Mouse (Mus musculus): ENCODE measurements around the gene Tmem218. TPM values are rescaled to one million over a fixed set of nuclear protein-coding genes. Genes with fewer than 3 reads are reported as not detected.

The Tmem218 gene
- polyA plus RNA-seq, 1 experiment from 2014 or later, result 10.3 TPM

- Histone ChIP-seq H3K4me3 (no peak overlapping the region), H3K4me2 (no peak overlapping the region), H3K4me1 (replicated peaks) (no peaks in the 10 kb centered on the region), H3K9ac (no peak overlapping the region), H3K27ac (replicated peaks) (no peak overlapping the region), H3K9me3 (no peaks in the 10 kb centered on the region), H3K27me3 (no peaks in the 10 kb centered on the region), H3K36me3 (no peaks in the 10 kb centered on the region)
- no peak for ATAC-seq (ENCODE audit: low FRiP score, low read depth)
- 86% methylated on average over 3 of the region's 3 CpGs for WGBS
Measured at GRCm38 (mm10) chr9:37242764-37243163, 34.7 kb downstream of the Tmem218 start.

GRCm38 (mm10) chr9:37244600-37244999, 36.6 kb downstream of the Tmem218 start:
- no peak overlapping the region for H3K4me2 ChIP-seq
- H3K9me3 ChIP-seq, result no peaks in the 10 kb centered on the region
- 0 out of 2 replicates have a peak, but pooled peaks cover 6% of the 10 kb centered on the region for H3K4me1 ChIP-seq (replicated peaks)
- 86% methylated on average over 1 of the region's 1 CpGs for whole genome bisulfite sequencing
- H3K36me3 ChIP-seq, result no peaks in the 10 kb centered on the region
- no peaks in the 10 kb centered on the region for H3K27me3 ChIP-seq
- ATAC-seq (ENCODE audit: low FRiP score, low read depth), result no peak
- H3K27ac ChIP-seq (replicated peaks), result no peak overlapping the region
- no peak overlapping the region for H3K4me3 ChIP-seq
- no peak overlapping the region for H3K9ac ChIP-seq

- H3K27ac ChIP-seq (replicated peaks), result no peak overlapping the region
- H3K36me3 ChIP-seq, result no peaks in the 10 kb centered on the region
- 0 out of 2 replicates have a peak, but pooled peaks cover 6% of the 10 kb centered on the region for H3K4me1 ChIP-seq (replicated peaks)
- no peaks in the 10 kb centered on the region for H3K27me3 ChIP-seq
- no peak for ATAC-seq (ENCODE audit: low FRiP score, low read depth)
- H3K4me3 ChIP-seq, result no peak overlapping the region
- no peak overlapping the region for H3K9ac ChIP-seq
- WGBS, result 79% methylated on average over 2 of the region's 2 CpGs
- H3K9me3 ChIP-seq, result no peaks in the 10 kb centered on the region
- no peak overlapping the region for H3K4me2 ChIP-seq
Measured at GRCm38 (mm10) chr9:37245404-37245803, 37.4 kb downstream of the Tmem218 start.

- Histone ChIP-seq H3K27me3 (no peaks in the 10 kb centered on the region), H3K4me2 (no peak overlapping the region), H3K9ac (no peak overlapping the region), H3K9me3 (no peaks in the 10 kb centered on the region), H3K27ac (replicated peaks) (no peak overlapping the region), H3K36me3 (no peaks in the 10 kb centered on the region), H3K4me3 (no peak overlapping the region), H3K4me1 (replicated peaks) (0 out of 2 replicates have a peak, but pooled peaks cover 6% of the 10 kb centered on the region)
- 97% methylated on average over 1 of the region's 1 CpGs for WGBS
- ATAC-seq (ENCODE audit: low FRiP score, low read depth), result no peak
Measured at GRCm38 (mm10) chr9:37245810-37246209, 37.8 kb downstream of the Tmem218 start.

- H3K4me1 ChIP-seq (replicated peaks), result 0 out of 2 replicates have a peak, but pooled peaks cover 6% of the 10 kb centered on the region
- H3K9me3 ChIP-seq, result no peaks in the 10 kb centered on the region
- no peak overlapping the region for H3K9ac ChIP-seq
- no peak overlapping the region for H3K4me3 ChIP-seq
- no peaks in the 10 kb centered on the region for H3K27me3 ChIP-seq
- H3K36me3 ChIP-seq, result no peaks in the 10 kb centered on the region
- H3K27ac ChIP-seq (replicated peaks), result no peak overlapping the region
- H3K4me2 ChIP-seq, result no peak overlapping the region
- ATAC-seq (ENCODE audit: low FRiP score, low read depth), result no peak
Measured at GRCm38 (mm10) chr9:37247429-37247828, 39.4 kb downstream of the Tmem218 start.

GRCm38 (mm10) chr9:37248381-37248906, 40.4 kb downstream of the Tmem218 start:
- H3K9me3 ChIP-seq, result no peaks in the 10 kb centered on the region
- H3K4me2 ChIP-seq, result no peak overlapping the region
- H3K27me3 ChIP-seq, result 0 out of 2 replicates have a peak, but pooled peaks cover 2% of the 10 kb centered on the region
- H3K4me3 ChIP-seq, result no peak overlapping the region
- peak; percentile 61 for ATAC-seq (ENCODE audit: low FRiP score, low read depth)
- H3K4me1 ChIP-seq (replicated peaks), result 0 out of 2 replicates have a peak, but pooled peaks cover 6% of the 10 kb centered on the region
- H3K27ac ChIP-seq (replicated peaks), result no peak overlapping the region
- H3K36me3 ChIP-seq, result no peaks in the 10 kb centered on the region
- no peak overlapping the region for H3K9ac ChIP-seq
- 66% methylated on average over 3 of the region's 3 CpGs for WGBS

GRCm38 (mm10) chr9:37249976-37250375, 42.0 kb downstream of the Tmem218 start:
- no peaks in the 10 kb centered on the region for H3K36me3 ChIP-seq
- 83% methylated on average over 3 of the region's 3 CpGs for WGBS
- H3K27me3 ChIP-seq, result peaks cover 9% of the 10 kb centered on the region; the same call in 1 of the 2 replicates
- no peak overlapping the region for H3K27ac ChIP-seq (replicated peaks)
- H3K4me3 ChIP-seq, result no peak overlapping the region
- no peak for ATAC-seq (ENCODE audit: low FRiP score, low read depth)
- H3K9ac ChIP-seq, result no peak overlapping the region
- H3K4me1 ChIP-seq (replicated peaks), result peaks cover 11% of the 10 kb centered on the region; the same call in 1 of the 2 replicates
- no peaks in the 10 kb centered on the region for H3K9me3 ChIP-seq
- H3K4me2 ChIP-seq, result no peak overlapping the region

GRCm38 (mm10) chr9:37250631-37251030, 42.6 kb downstream of the Tmem218 start:
- Histone ChIP-seq H3K4me1 (replicated peaks) (peaks cover 16% of the 10 kb centered on the region), H3K4me2 (no peak overlapping the region), H3K36me3 (no peaks in the 10 kb centered on the region), H3K4me3 (no peak overlapping the region), H3K9me3 (no peaks in the 10 kb centered on the region), H3K27ac (replicated peaks) (no peak overlapping the region), H3K27me3 (peaks cover 9% of the 10 kb centered on the region; the same call in 1 of the 2 replicates), H3K9ac (no peak overlapping the region)
- ATAC-seq (ENCODE audit: low FRiP score, low read depth), result no peak
- 91% methylated on average over 6 of the region's 6 CpGs for WGBS

GRCm38 (mm10) chr9:37254531-37255110, 46.6 kb downstream of the Tmem218 start:
- no peak for ATAC-seq (ENCODE audit: low FRiP score, low read depth)
- Histone ChIP-seq H3K4me2 (peak overlapping the region; percentile 85), H3K4me3 (peak overlapping the region; percentile 37), H3K9ac (no peak overlapping the region), H3K36me3 (no peaks in the 10 kb centered on the region), H3K27me3 (peaks cover 9% of the 10 kb centered on the region; the same call in 1 of the 2 replicates), H3K9me3 (no peaks in the 10 kb centered on the region), H3K27ac (replicated peaks) (no peak overlapping the region), H3K4me1 (replicated peaks) (peaks cover 12% of the 10 kb centered on the region)
- WGBS, result 29% methylated on average over 6 of the region's 6 CpGs

GRCm38 (mm10) chr9:37255149-37255888, 47.3 kb downstream of the Tmem218 start, which contains the start of gene Slc37a2:
TSS of gene Slc37a2 (minus strand) at chr9:37255738.
- Histone ChIP-seq H3K9ac (peak within 1 kb of the TSS; percentile 15), H3K36me3 (no peaks in the 10 kb centered on the region), H3K4me2 (peak within 1 kb of the TSS; percentile 85), H3K4me1 (replicated peaks) (peaks cover 12% of the 10 kb centered on the region), H3K27me3 (peaks cover 9% of the 10 kb centered on the region; the same call in 1 of the 2 replicates), H3K27ac (replicated peaks) (no peak within 1 kb of the TSS), H3K9me3 (no peaks in the 10 kb centered on the region), H3K4me3 (peak within 1 kb of the TSS; percentile 37)
- WGBS, result 3% methylated on average over 38 of the region's 38 CpGs
- ATAC-seq (ENCODE audit: low FRiP score, low read depth), result peak; percentile 82

GRCm38 (mm10) chr9:37255889-37256225, 47.8 kb downstream of the Tmem218 start:
- Histone ChIP-seq H3K27ac (replicated peaks) (no peak overlapping the region), H3K36me3 (no peaks in the 10 kb centered on the region), H3K4me2 (peak overlapping the region; percentile 85), H3K9ac (0 out of 2 replicates have a peak overlapping the region, but pooled peaks have one; percentile 15), H3K9me3 (no peaks in the 10 kb centered on the region), H3K4me3 (peak overlapping the region; percentile 37), H3K4me1 (replicated peaks) (peaks cover 12% of the 10 kb centered on the region), H3K27me3 (peaks cover 9% of the 10 kb centered on the region; the same call in 1 of the 2 replicates)
- 34% methylated on average over 7 of the region's 7 CpGs for WGBS
- peak; percentile 80; the same call in 1 of the 2 replicates for ATAC-seq (ENCODE audit: low FRiP score, low read depth)

- no peak overlapping the region for H3K27ac ChIP-seq (replicated peaks)
- no peaks in the 10 kb centered on the region for H3K4me1 ChIP-seq (replicated peaks)
- ATAC-seq (ENCODE audit: low FRiP score, low read depth), result no peak
- no peaks in the 10 kb centered on the region for H3K9me3 ChIP-seq
- H3K9ac ChIP-seq, result no peak overlapping the region
- no peak overlapping the region for H3K4me2 ChIP-seq
- WGBS, result 89% methylated on average over 2 of the region's 2 CpGs
- H3K4me3 ChIP-seq, result no peak overlapping the region
- no peaks in the 10 kb centered on the region for H3K36me3 ChIP-seq
- no peaks in the 10 kb centered on the region for H3K27me3 ChIP-seq
Measured at GRCm38 (mm10) chr9:37266622-37267021, 58.6 kb downstream of the Tmem218 start.
